Mouse (Mus musculus) granulocyte monocyte progenitor cell, adult 5-6 weeks (primary cell): ENCODE data around the gene Acy3. TPM values are rescaled to one million over a fixed set of nuclear protein-coding genes. Genes with fewer than 3 reads are reported as not detected.
A peak's percentile ranks its signal among the peaks of the same experiment; 100 is the strongest.
"Not testable (repeated sequence)": the region's sequence is repeated elsewhere in the genome, so short reads cannot be mapped to it uniquely, and the experiment has no call there.

ENCODE experiments used
- ATAC-seq: replicated peaks from 2 replicates; pipeline ENCODE4 v1.8.0; 2016; ENCODE audit warnings: mild to moderate bottlenecking, moderate TSS enrichment, inconsistent platforms; ENCODE audit not compliant: poor library complexity, severe bottlenecking
- total RNA-seq, 2 experiments: library from RNA; stranded (forward) in 1 of 2; stranded (reverse) in 1 of 2; fragments of 200-712, 200-1000 nt in 1 of 2; fragments of >200 nt in 1 of 2; fragmentation: Nextera tagmentation in 1 of 2; gene quantifications; 2 replicates each; pipeline ENCODE4 v1.2.3; 2014 to 2017

Acy3 gene
- total RNA-seq, 2 experiments from 2014 or later: 4.0 to 6.4 TPM

GRCm38 (mm10) chr19:3967258-3967657 is 19.1 kb upstream of the Acy3 start:
- no peak for ATAC-seq

GRCm38 (mm10) chr19:3972229-3972628 is 14.1 kb upstream of the Acy3 start, which contains the start of gene Aldh3b2:
Aldh3b2 (plus strand) TSS chr19:3972328.
- ATAC-seq: no peak

GRCm38 (mm10) chr19:3974608-3975007 is 11.8 kb upstream of the Acy3 start:
- ATAC-seq: not testable (repeated sequence)

GRCm38 (mm10) chr19:3975866-3976265 is 10.5 kb upstream of the Acy3 start:
- no peak for ATAC-seq

GRCm38 (mm10) chr19:3980309-3980708 is 6.1 kb upstream of the Acy3 start:
- peak; percentile 59 for ATAC-seq

GRCm38 (mm10) chr19:3980917-3981316 is 5.5 kb upstream of the Acy3 start:
- ATAC-seq: no peak

GRCm38 (mm10) chr19:3983527-3984200 is 2.7 kb upstream of the Acy3 start:
- no peak for ATAC-seq

GRCm38 (mm10) chr19:3985261-3985681 is 1.1 kb upstream of the Acy3 start:
- ATAC-seq: no peak

GRCm38 (mm10) chr19:3988066-3988465 is 1.7 kb downstream of the Acy3 start:
- no peak for ATAC-seq

- ATAC-seq: no peak
Measured at GRCm38 (mm10) chr19:3988750-3989149, 2.4 kb downstream of the Acy3 start.

- ATAC-seq: no peak
Measured at GRCm38 (mm10) chr19:3990804-3991203, 4.4 kb downstream of the Acy3 start.

- ATAC-seq: no peak
Measured at GRCm38 (mm10) chr19:3991562-3991961, 5.2 kb downstream of the Acy3 start.

- no peak for ATAC-seq
Measured at GRCm38 (mm10) chr19:3991966-3992365, 5.6 kb downstream of the Acy3 start.

GRCm38 (mm10) chr19:3992416-3992815 is 6.0 kb downstream of the Acy3 start, which contains the start of gene Tbx10:
Tbx10 (plus strand) TSS chr19:3992752.
- no peak for ATAC-seq

- ATAC-seq: no peak
Measured at GRCm38 (mm10) chr19:3994932-3995331, 8.6 kb downstream of the Acy3 start.

- ATAC-seq: no peak
Measured at GRCm38 (mm10) chr19:3995505-3995904, 9.1 kb downstream of the Acy3 start.

GRCm38 (mm10) chr19:3996106-3996505 is 9.7 kb downstream of the Acy3 start:
- ATAC-seq: no peak

- ATAC-seq: no peak
Measured at GRCm38 (mm10) chr19:3996747-3997146, 10.4 kb downstream of the Acy3 start.

- no peak for ATAC-seq
Measured at GRCm38 (mm10) chr19:3997231-3997630, 10.9 kb downstream of the Acy3 start.

- no peak for ATAC-seq
Measured at GRCm38 (mm10) chr19:3998335-3998734, 12.0 kb downstream of the Acy3 start.

- ATAC-seq: no peak
Measured at GRCm38 (mm10) chr19:3999121-3999730, 12.9 kb downstream of the Acy3 start.
